Mouse (Mus musculus) hindbrain, embryonic 11.5 days (tissue): Measurements from ENCODE around the gene Ppp4r1. TPM values are rescaled to one million over a fixed set of nuclear protein-coding genes. Genes with fewer than 3 reads are reported as not detected.
A peak's percentile ranks its signal among the peaks of the same experiment; 100 is the strongest.

Experiments used
- ATAC-seq: fragments of 200-750 bp; cut with Nextera tagmentation; 2 replicates; pipeline ENCODE4 v1.8.0; 2017; ENCODE audit warnings: mild to moderate bottlenecking, moderate TSS enrichment, moderate library complexity; ENCODE audit not compliant: low FRiP score
- DNase-seq: peaks from one replicate; pipeline ENCODE4 v3.0.0-alpha.2; 2015; ENCODE audit warnings: low spot score
- H3K27ac ChIP-seq: fragments of 300-500 bp; sonication (generic); 2 replicates; pipeline ENCODE4 v1.5.1; 2014; ENCODE audit warnings: mild to moderate bottlenecking, low read depth, low read length
- H3K27me3 ChIP-seq: fragments of 300-500 bp; sonication (generic); 2 replicates; pipeline ENCODE4 v1.6.1; 2014; ENCODE audit warnings: mild to moderate bottlenecking, low read length, moderate library complexity, mixed read lengths; ENCODE audit not compliant: control insufficient read depth, insufficient read depth
- H3K36me3 ChIP-seq: fragments of 300-500 bp; sonication (generic); 2 replicates; pipeline ENCODE4 v1.6.1; 2014; ENCODE audit warnings: mild to moderate bottlenecking, low read length, moderate library complexity, mixed read lengths; ENCODE audit not compliant: control insufficient read depth, insufficient read depth
- H3K4me1 ChIP-seq: fragments of 300-500 bp; sonication (generic); replicated peaks from 2 replicates; pipeline ENCODE4 v1.6.1; 2014; ENCODE audit warnings: low read length, mixed read lengths; ENCODE audit not compliant: control insufficient read depth, insufficient read depth
- H3K4me2 ChIP-seq: fragments of 300-500 bp; sonication (generic); replicated peaks from 2 replicates; pipeline ENCODE4 v1.6.1; 2014; ENCODE audit warnings: mild to moderate bottlenecking, low read depth, low read length
- H3K4me3 ChIP-seq: fragments of 300-500 bp; sonication (generic); 2 replicates; pipeline ENCODE4 v1.5.1; 2014; ENCODE audit warnings: low read depth, low read length
- H3K9ac ChIP-seq: fragments of 300-500 bp; sonication (generic); 2 replicates; pipeline ENCODE4 v1.6.1; 2014; ENCODE audit warnings: low read depth, low read length
- H3K9me3 ChIP-seq: fragments of 300-500 bp; sonication (generic); 2 replicates; pipeline ENCODE4 v1.6.1; 2016; ENCODE audit warnings: low read length; ENCODE audit not compliant: control insufficient read depth
- WGBS: fragments of 180-500 bp; shearing (Covaris S2); extraction: QIAGEN DNeasy Blood & Tissue Kit; methylation state at CpG from one replicate; pipeline ENCODE4 v1.1.7; 2014; 5-methylcytosine and 5-hydroxymethylcytosine counted together
- polyA plus RNA-seq: library from polyadenylated mRNA; unstranded; fragments of >200 nt; fragmentation: Nextera tagmentation; extraction: Ambion mirVana; gene quantifications from 2 replicates; pipeline ENCODE4 v1.2.1, GENCODE M21; 2014

Gene Ppp4r1
- polyA plus RNA-seq, 1 experiment from 2014 or later: 48.9 TPM

GRCm38 (mm10) chr17:65742969-65743368, 39.4 kb upstream of the Ppp4r1 start:
- ATAC-seq: peak; percentile 45
- Histone ChIP-seq H3K27ac (peak overlapping the region; percentile 48; the same call in 1 of the 2 replicates), H3K36me3 (no peaks in the 10 kb centered on the region)

DNA sequence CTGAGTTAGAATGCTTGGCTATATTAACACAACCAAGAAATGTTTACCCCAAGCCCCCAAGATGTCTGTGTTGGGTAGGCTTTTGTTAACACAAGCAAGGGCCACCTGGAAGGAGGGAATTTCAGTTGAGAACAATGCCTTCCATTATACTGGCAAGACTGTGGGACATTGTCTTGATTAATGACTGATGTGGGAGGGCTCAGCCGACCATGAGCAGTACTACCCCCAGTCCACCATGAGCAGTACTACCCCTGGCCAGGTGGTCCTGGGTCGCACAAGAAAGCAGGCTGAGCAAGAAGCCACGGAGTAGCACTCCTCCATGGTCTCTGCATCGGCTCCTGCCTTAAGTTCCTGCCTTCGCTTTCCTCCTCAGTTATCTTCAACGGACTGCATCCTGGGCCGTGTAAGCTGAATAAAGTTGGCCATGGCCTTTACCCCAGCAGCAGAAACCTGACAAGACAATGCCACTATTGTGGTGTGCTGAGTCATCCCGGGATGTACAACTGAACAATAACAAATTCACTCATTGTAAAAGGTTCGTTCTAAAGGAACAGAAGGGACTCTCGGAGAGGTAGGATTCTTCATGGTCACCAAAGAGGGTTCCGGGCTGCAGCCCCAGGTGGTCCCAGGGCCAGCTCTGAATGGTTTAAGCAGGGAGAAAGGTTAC, 38.6 kb upstream of the Ppp4r1 start:
- ATAC-seq (no peak), DNase-seq (no peak)
- H3K27ac ChIP-seq: peak overlapping the region; percentile 37
- no peaks in the 10 kb centered on the region for H3K4me1 ChIP-seq
- no peak overlapping the region for H3K4me3 ChIP-seq
- 68% methylated on average over 11 of the region's 11 CpGs for WGBS
- no peak overlapping the region for H3K4me2 ChIP-seq
- H3K27me3 ChIP-seq: no peaks in the 10 kb centered on the region
- H3K9me3 ChIP-seq: no peaks in the 10 kb centered on the region
- no peaks in the 10 kb centered on the region for H3K36me3 ChIP-seq
- H3K9ac ChIP-seq: no peak overlapping the region

More at GRCm38 (mm10) chr17:65742969-65743368, 39.4 kb upstream of the Ppp4r1 start:
- 57% methylated on average over 4 of the region's 4 CpGs for WGBS
- DNase-seq: no peak
- Histone ChIP-seq H3K4me2 (no peak overlapping the region), H3K9me3 (no peaks in the 10 kb centered on the region), H3K4me3 (no peak overlapping the region), H3K27me3 (no peaks in the 10 kb centered on the region), H3K9ac (no peak overlapping the region), H3K4me1 (no peaks in the 10 kb centered on the region)

- H3K27ac ChIP-seq: no peak overlapping the region
- no peak overlapping the region for H3K4me2 ChIP-seq
- DNase-seq (no peak), ATAC-seq (no peak)
- no peaks in the 10 kb centered on the region; the same call in 1 of the 2 replicates for H3K9me3 ChIP-seq
- H3K4me1 ChIP-seq: no peaks in the 10 kb centered on the region
- H3K9ac ChIP-seq: no peak overlapping the region
- no peaks in the 10 kb centered on the region for H3K36me3 ChIP-seq
- no peak overlapping the region for H3K4me3 ChIP-seq
- WGBS: 58% methylated on average over 6 of the region's 6 CpGs
- H3K27me3 ChIP-seq: no peaks in the 10 kb centered on the region
Observed at GRCm38 (mm10) chr17:65746314-65746713, 36.1 kb upstream of the Ppp4r1 start.

DNA sequence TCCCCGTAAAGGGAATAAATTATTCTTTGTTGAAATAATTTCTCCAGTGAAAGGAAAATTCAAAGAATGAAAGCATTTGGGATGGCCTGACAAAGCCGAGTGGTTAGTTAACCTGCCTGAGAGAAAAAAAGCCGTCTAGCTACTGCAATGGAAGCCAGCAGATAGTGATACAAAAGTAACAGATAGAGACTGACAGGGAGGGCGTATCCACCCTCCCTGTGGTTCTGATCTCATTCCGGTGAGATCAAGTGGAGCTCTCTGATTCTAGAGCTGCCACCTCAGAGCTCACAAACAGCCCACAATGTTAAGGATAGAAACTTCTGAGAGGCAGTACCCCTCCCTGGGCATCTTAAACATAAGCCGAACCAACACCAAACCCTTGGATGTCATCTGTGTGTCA, 33.4 kb upstream of the Ppp4r1 start:
- no peak overlapping the region for H3K4me2 ChIP-seq
- no peak overlapping the region for H3K9ac ChIP-seq
- peaks cover 3% of the 10 kb centered on the region; the same call in 1 of the 2 replicates for H3K9me3 ChIP-seq
- H3K4me1 ChIP-seq: no peaks in the 10 kb centered on the region
- 89% methylated on average over 6 of the region's 6 CpGs for WGBS
- H3K27me3 ChIP-seq: no peaks in the 10 kb centered on the region
- no peak overlapping the region for H3K27ac ChIP-seq
- ATAC-seq (no peak), DNase-seq (no peak)
- H3K4me3 ChIP-seq: no peak overlapping the region
- H3K36me3 ChIP-seq: no peaks in the 10 kb centered on the region

DNA sequence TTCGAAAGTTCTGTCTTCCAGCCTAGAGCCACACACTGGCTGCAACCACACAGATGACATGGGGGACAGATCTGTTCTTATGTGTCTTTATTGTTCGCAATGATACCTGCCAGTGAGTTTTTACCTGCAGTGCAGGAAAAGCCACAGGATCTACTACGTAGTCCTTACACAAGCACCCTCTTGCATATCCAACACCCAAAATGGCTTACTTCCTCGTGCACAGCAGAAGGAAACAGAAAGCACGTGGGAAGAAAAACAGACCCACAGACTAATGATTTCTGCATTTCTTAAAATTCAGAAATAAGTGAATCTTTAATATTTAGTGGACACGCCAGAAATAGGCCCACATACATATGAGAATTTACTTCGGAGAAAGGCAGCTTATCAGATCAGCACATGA, 32.6 kb upstream of the Ppp4r1 start:
- no peaks in the 10 kb centered on the region for H3K4me1 ChIP-seq
- no peak overlapping the region for H3K4me2 ChIP-seq
- DNase-seq: no peak
- no peak overlapping the region for H3K4me3 ChIP-seq
- WGBS: 89% methylated on average over 7 of the region's 7 CpGs
- H3K36me3 ChIP-seq: 0 out of 2 replicates have a peak, but pooled peaks cover 2% of the 10 kb centered on the region
- no peak overlapping the region for H3K27ac ChIP-seq
- H3K9me3 ChIP-seq: peaks cover 3% of the 10 kb centered on the region; the same call in 1 of the 2 replicates
- no peak for ATAC-seq
- H3K27me3 ChIP-seq: no peaks in the 10 kb centered on the region
- no peak overlapping the region for H3K9ac ChIP-seq

DNA sequence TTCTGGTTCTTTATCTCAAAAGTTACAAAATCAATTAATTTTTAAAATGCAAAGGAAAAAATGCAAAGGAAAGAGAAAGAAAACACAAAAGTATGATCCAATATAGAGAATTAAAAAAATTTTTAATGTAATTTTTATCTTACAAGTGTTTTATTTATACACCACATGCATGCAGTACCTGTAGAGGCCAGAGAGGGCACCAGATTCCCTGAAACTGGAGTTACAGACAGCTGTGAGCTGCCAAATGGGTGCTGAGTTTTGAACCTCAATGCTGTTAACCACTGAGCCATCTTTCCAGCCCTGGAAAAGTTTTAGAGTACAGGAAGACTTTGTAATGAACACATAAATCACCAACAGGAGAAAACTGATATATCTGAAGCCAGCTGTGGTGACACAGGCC, 32.1 kb upstream of the Ppp4r1 start:
- ATAC-seq (no peak), DNase-seq (peak; percentile 39)
- H3K9ac ChIP-seq: no peak overlapping the region
- no peak overlapping the region for H3K4me2 ChIP-seq
- no peaks in the 10 kb centered on the region for H3K4me1 ChIP-seq
- H3K9me3 ChIP-seq: peaks cover 3% of the 10 kb centered on the region; the same call in 1 of the 2 replicates
- no peak overlapping the region for H3K4me3 ChIP-seq
- no peaks in the 10 kb centered on the region for H3K27me3 ChIP-seq
- no peak overlapping the region for H3K27ac ChIP-seq
- 0 out of 2 replicates have a peak, but pooled peaks cover 2% of the 10 kb centered on the region for H3K36me3 ChIP-seq

GRCm38 (mm10) chr17:65753130-65753529, 29.2 kb upstream of the Ppp4r1 start:
- no peak overlapping the region for H3K27ac ChIP-seq
- no peaks in the 10 kb centered on the region for H3K27me3 ChIP-seq
- 0 out of 2 replicates have a peak, but pooled peaks cover 2% of the 10 kb centered on the region for H3K36me3 ChIP-seq
- no peak overlapping the region for H3K4me3 ChIP-seq
- no peak overlapping the region for H3K4me2 ChIP-seq
- ATAC-seq (no peak), DNase-seq (no peak)
- no peak overlapping the region for H3K9ac ChIP-seq
- 96% methylated on average over 6 of the region's 6 CpGs for WGBS
- H3K4me1 ChIP-seq: no peaks in the 10 kb centered on the region
- peaks cover 3% of the 10 kb centered on the region; the same call in 1 of the 2 replicates for H3K9me3 ChIP-seq

GRCm38 (mm10) chr17:65755857-65756256, 26.5 kb upstream of the Ppp4r1 start:
- H3K27ac ChIP-seq: no peak overlapping the region
- no peak for DNase-seq
- no peak overlapping the region for H3K4me2 ChIP-seq
- H3K4me1 ChIP-seq: no peaks in the 10 kb centered on the region
- H3K4me3 ChIP-seq: no peak overlapping the region
- no peak overlapping the region for H3K9ac ChIP-seq
- 0 out of 2 replicates have a peak, but pooled peaks cover 4% of the 10 kb centered on the region for H3K36me3 ChIP-seq
- no peaks in the 10 kb centered on the region for H3K27me3 ChIP-seq
- 0 out of 2 replicates have a peak, but pooled peaks cover 3% of the 10 kb centered on the region for H3K9me3 ChIP-seq
- WGBS: 95% methylated on average over 3 of the region's 3 CpGs
- no peak for ATAC-seq

DNA sequence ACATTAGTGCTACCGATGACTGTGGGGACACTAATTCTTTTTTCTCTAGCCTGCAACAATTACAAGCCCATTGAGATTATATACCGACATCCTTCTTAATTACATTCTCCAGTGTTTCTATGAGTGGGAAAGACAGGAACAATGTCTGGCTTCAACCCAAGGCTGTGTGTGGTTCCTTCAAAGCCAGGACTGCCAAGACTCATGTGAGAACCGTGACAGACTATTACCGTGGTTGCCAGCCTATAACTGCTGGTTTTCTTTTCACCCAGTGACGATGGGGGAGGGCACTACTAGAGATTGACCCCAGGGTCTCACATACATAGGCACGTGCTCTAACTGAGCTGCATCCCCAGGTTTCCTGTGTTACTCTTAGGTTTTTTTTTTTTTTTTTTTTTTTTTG, 25.2 kb upstream of the Ppp4r1 start:
- H3K4me2 ChIP-seq: no peak overlapping the region
- no peak overlapping the region for H3K4me3 ChIP-seq
- H3K36me3 ChIP-seq: 0 out of 2 replicates have a peak, but pooled peaks cover 4% of the 10 kb centered on the region
- ATAC-seq: no peak
- H3K27ac ChIP-seq: no peak overlapping the region
- 89% methylated on average over 6 of the region's 6 CpGs for WGBS
- DNase-seq: no peak
- H3K9me3 ChIP-seq: 0 out of 2 replicates have a peak, but pooled peaks cover 3% of the 10 kb centered on the region
- H3K4me1 ChIP-seq: no peaks in the 10 kb centered on the region
- H3K27me3 ChIP-seq: no peaks in the 10 kb centered on the region
- H3K9ac ChIP-seq: no peak overlapping the region
